Mouse (Mus musculus) intestine, postnatal 0 days (tissue): ENCODE data around the gene St7. TPM values are rescaled to one million over a fixed set of nuclear protein-coding genes. Genes with fewer than 3 reads are reported as not detected.
A peak's percentile ranks its signal among the peaks of the same experiment; 100 is the strongest.

Experiments used
- ATAC-seq: fragments of 200-750 bp; cut with Nextera tagmentation; 2 replicates; pipeline ENCODE4 v1.8.0; 2017; ENCODE audit warnings: mild to moderate bottlenecking, moderate TSS enrichment, moderate library complexity
- H3K27ac ChIP-seq: fragments of 300-500 bp; sonication (generic); 2 replicates; pipeline ENCODE4 v1.5.1; 2014; ENCODE audit warnings: mild to moderate bottlenecking, low read depth, low read length, moderate library complexity
- H3K27me3 ChIP-seq: fragments of 300-500 bp; sonication (generic); replicated peaks from 2 replicates; pipeline ENCODE4 v1.6.1; 2014; ENCODE audit warnings: low read length, mixed read lengths; ENCODE audit not compliant: control insufficient read depth, insufficient read depth
- H3K36me3 ChIP-seq: fragments of 300-500 bp; sonication (generic); 2 replicates; pipeline ENCODE4 v1.6.1; 2014; ENCODE audit warnings: mild to moderate bottlenecking, moderate library complexity; ENCODE audit not compliant: control insufficient read depth, insufficient read depth
- H3K4me1 ChIP-seq: fragments of 300-500 bp; sonication (generic); replicated peaks from 2 replicates; pipeline ENCODE4 v1.6.1; 2014; ENCODE audit warnings: antibody characterized with exemption, low read length, mixed read lengths; ENCODE audit not compliant: control insufficient read depth, insufficient read depth
- H3K4me2 ChIP-seq: fragments of 300-500 bp; sonication (generic); replicated peaks from 2 replicates; pipeline ENCODE4 v1.6.1; 2014; ENCODE audit warnings: low read depth, mild to moderate bottlenecking, moderate library complexity
- H3K4me3 ChIP-seq: fragments of 300-500 bp; sonication (generic); 2 replicates; pipeline ENCODE4 v1.5.1; 2014; ENCODE audit warnings: low read depth, low read length
- H3K9ac ChIP-seq: fragments of 300-500 bp; sonication (generic); 2 replicates; pipeline ENCODE4 v1.6.1; 2014; ENCODE audit warnings: mild to moderate bottlenecking, low read depth, low read length
- H3K9me3 ChIP-seq: fragments of 300-500 bp; sonication (generic); 2 replicates; pipeline ENCODE4 v1.6.1; 2016; ENCODE audit warnings: mixed run types; ENCODE audit not compliant: control insufficient read depth
- CTCF ChIP-seq: sonication (generic); IDR thresholded peaks from 2 replicates; pipeline ENCODE4 v1.5.1; 2016; ENCODE audit warnings: low read depth, mild to moderate bottlenecking, control low read depth, antibody characterized with exemption, moderate library complexity
- WGBS: fragments of 180-500 bp; shearing (Covaris S2); extraction: QIAGEN DNeasy Blood & Tissue Kit; methylation state at CpG from one replicate; pipeline ENCODE4 v1.1.7; 2014; 5-methylcytosine and 5-hydroxymethylcytosine counted together
- polyA plus RNA-seq: library from polyadenylated mRNA; unstranded; fragments of >200 nt; fragmentation: Nextera tagmentation; extraction: Ambion mirVana; gene quantifications from 2 replicates; pipeline ENCODE4 v1.2.1, GENCODE M21; 2015

Gene St7
- polyA plus RNA-seq, 1 experiment from 2014 or later = 11.2 TPM

DNA sequence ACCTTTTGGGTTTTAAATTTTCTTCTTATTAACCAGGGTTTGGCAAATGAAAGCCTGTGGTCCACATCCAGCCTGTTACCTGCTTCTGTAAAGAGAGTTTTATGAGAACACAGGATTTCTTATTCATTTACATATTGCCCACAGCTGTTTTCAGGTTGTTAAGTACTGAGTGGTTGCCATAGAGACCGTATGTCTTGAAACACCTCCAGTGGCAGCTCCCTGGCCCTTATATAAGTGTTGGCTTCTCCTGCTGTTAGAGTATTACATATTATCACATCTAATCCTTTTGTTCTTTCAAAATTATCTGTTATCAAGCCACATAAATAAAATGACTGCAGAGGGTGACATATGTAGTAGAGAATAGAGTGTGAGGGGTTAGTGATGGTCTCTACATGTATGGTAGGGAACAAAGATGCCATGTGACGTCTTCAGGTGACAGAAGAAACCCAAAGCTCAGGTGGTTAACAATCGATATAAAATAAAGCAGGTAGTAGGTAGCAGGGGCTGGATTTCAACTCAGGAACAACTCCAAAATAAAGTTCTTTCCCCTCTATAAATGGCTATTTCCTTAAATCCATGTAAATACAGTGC, 183.4 kb downstream of the St7 start:
- no peak overlapping the region for H3K4me2 ChIP-seq

DNA sequence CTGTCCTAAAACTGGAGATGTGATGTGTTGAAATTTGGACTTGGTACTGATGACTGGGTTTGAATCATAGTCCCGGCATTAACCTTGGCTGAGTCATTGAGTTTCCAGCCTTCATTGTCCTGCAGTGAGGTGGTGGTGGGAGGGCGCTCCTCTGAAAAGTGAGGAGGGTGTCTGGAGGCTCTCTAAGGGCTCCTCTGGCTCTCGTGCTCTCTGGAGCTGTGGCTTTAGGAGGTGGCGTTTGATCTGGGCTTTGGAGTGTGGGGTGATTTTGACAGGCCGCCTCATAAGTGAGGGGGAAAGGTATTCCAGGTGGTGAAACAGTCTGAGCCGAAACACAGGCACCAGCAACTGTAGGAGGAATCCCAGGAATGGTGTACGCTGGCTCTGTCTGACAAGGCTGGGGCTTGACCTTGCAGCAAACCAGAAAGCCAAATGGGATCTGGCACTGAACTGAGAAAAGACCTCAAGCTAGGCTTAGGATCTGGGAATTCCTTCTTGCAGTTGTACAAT, 184.0 kb downstream of the St7 start:
- no peaks in the 10 kb centered on the region for H3K9me3 ChIP-seq
- 82% methylated on average over 7 of the region's 7 CpGs for WGBS
- H3K4me2 ChIP-seq = no peak overlapping the region
- no peak for TF ChIP-seq CTCF
- no peak overlapping the region for H3K9ac ChIP-seq
- ATAC-seq = no peak
- no peak overlapping the region for H3K27ac ChIP-seq
- no peak overlapping the region for H3K4me3 ChIP-seq
- H3K36me3 ChIP-seq = no peaks in the 10 kb centered on the region
- H3K4me1 ChIP-seq = no peaks in the 10 kb centered on the region
- H3K27me3 ChIP-seq = no peaks in the 10 kb centered on the region

More for the DNA sequence above, 183.4 kb downstream of the St7 start:
- Histone ChIP-seq H3K27ac (no peak overlapping the region), H3K4me1 (no peaks in the 10 kb centered on the region), H3K27me3 (no peaks in the 10 kb centered on the region), H3K9ac (no peak overlapping the region), H3K4me3 (no peak overlapping the region), H3K36me3 (no peaks in the 10 kb centered on the region), H3K9me3 (no peaks in the 10 kb centered on the region)
- 91% methylated on average over 3 of the region's 3 CpGs for WGBS
- ATAC-seq = no peak
- no peak for TF ChIP-seq CTCF

DNA sequence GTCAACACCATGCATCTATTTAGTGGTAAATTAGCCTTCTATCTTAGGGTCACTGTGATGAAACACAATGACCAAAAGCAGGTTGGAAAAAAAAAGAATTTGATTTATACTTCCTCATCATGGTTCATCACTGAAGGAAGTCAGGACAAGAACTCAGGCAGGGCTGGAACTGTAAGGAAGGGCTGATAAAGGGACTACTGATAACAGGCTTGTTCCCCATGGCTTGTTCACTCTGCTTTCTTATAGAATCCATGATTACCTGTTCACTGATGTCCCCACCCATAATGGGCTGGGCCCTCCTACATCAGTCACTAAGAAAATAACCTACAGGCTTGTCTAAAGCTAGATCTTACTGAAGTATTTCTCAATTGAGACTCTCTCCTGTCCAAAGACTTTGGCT, 190.2 kb downstream of the St7 start:
- no peaks in the 10 kb centered on the region for H3K27me3 ChIP-seq
- H3K4me1 ChIP-seq = no peaks in the 10 kb centered on the region
- H3K27ac ChIP-seq = no peak overlapping the region
- H3K36me3 ChIP-seq = 0 out of 2 replicates have a peak, but pooled peaks cover 4% of the 10 kb centered on the region
- H3K4me3 ChIP-seq = no peak overlapping the region
- H3K9me3 ChIP-seq = no peaks in the 10 kb centered on the region
- no peak for TF ChIP-seq CTCF
- peak; percentile 81 for ATAC-seq
- H3K4me2 ChIP-seq = no peak overlapping the region
- no peak overlapping the region for H3K9ac ChIP-seq

DNA sequence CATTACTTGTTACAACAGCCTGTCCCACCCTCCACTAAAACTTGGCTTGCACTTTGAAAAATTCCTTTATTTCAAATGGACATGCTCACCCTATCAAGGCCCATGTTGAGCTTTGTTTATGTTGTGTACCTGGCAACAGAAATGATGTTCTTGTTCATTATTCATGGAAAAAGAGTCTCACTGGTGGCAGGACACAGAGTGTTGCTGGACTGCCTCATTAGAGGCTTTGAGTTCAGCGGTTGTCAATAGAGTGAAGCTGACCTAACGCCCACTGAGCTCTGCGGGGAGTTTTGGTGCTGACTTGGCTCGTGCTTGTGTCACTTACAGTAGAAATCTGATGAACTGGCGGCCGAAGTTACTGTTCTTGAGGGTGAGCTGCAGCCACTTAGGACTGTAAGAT, 195.0 kb downstream of the St7 start:
- ATAC-seq = no peak
- no peak overlapping the region for H3K4me3 ChIP-seq
- H3K36me3 ChIP-seq = 0 out of 2 replicates have a peak, but pooled peaks cover 4% of the 10 kb centered on the region
- WGBS = 90% methylated on average over 6 of the region's 6 CpGs
- no peak overlapping the region for H3K9ac ChIP-seq
- no peak overlapping the region for H3K27ac ChIP-seq
- H3K27me3 ChIP-seq = no peaks in the 10 kb centered on the region
- H3K9me3 ChIP-seq = no peaks in the 10 kb centered on the region
- TF ChIP-seq CTCF = no peak
- no peaks in the 10 kb centered on the region for H3K4me1 ChIP-seq
- H3K4me2 ChIP-seq = no peak overlapping the region

DNA sequence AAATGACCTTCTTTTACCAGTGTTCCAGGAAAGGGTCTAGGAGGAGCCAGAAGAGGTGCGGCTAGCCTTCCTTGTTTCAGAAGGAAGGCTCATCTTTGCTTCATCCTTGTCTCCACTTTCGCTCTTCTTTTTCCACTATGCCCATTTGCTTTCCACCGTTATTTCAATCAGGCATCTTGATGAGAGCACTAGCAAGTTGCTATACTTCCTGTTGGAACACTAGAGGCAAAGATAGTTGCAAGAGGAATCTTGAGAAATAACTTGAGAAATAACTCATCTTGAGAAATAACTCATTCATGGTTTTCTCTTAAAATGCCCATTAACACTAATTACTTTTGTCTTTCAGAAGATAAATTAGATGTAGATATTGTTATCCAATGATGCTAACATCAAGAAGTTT, 202.8 kb downstream of the St7 start:
- Histone ChIP-seq H3K4me2 (no peak overlapping the region), H3K27ac (no peak overlapping the region), H3K27me3 (no peaks in the 10 kb centered on the region), H3K4me1 (no peaks in the 10 kb centered on the region), H3K9ac (no peak overlapping the region), H3K36me3 (no peaks in the 10 kb centered on the region), H3K4me3 (no peak overlapping the region), H3K9me3 (no peaks in the 10 kb centered on the region)
- no peak for ATAC-seq
- no peak for TF ChIP-seq CTCF
- WGBS = 95% methylated on average over 3 of the region's 3 CpGs

DNA sequence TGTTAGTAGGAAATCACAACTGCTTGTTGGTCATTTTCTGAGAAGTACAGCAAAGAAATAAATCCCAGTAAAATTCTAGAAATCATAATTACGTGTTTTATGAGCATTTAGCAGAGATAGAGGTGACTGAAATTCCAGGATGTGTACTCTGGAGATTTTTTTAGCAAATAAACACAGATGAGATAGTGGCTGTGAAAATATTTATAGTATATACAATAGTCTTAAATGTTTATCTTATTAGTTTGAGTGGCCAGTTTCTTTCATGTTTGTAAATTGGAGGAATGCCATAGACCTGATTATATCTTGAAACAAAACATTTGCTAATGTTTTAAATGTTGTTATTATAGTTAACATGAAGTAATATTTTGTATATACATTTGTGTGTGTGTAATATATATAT, 205.8 kb downstream of the St7 start:
- H3K4me2 ChIP-seq = no peak overlapping the region
- H3K4me3 ChIP-seq = no peak overlapping the region
- H3K36me3 ChIP-seq = no peaks in the 10 kb centered on the region
- no peak overlapping the region for H3K27ac ChIP-seq
- no peaks in the 10 kb centered on the region for H3K9me3 ChIP-seq
- no peaks in the 10 kb centered on the region for H3K4me1 ChIP-seq
- no peaks in the 10 kb centered on the region for H3K27me3 ChIP-seq
- no peak overlapping the region for H3K9ac ChIP-seq
- ATAC-seq = no peak
- 46% methylated on average over 1 of the region's 1 CpGs for WGBS
- no peak for TF ChIP-seq CTCF
